ENCODE assay signal across 12 mouse cellular contexts in the genomic region with DNA sequence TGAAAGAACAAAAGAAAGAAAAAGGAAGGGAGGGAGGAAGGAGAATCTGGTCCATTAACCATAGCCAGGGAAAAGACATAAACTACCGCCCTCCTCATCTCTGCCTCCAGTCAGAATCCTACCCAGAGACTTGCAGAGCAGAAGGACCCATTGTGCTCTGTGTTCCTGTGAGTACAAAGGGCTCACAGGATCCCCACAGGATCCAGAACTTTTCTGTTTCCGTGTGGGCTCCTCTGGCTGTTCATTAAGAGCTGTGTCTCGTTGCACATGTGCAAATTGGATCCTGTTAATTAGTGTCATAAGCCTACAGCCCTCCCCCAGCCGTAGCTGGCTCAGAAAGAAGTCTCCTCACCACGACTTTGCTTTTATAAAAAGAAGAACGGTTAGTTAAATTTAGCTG. TPM values are rescaled to one million over a fixed set of nuclear protein-coding genes. Genes with fewer than 3 reads are reported as not detected.
DNase-seq lines count a peak whose midpoint lies in the region; ATAC-seq and TF ChIP-seq lines count a peak whose summit lies in the region.
"Had no signal": no experiment of that assay in that cellular context is flagged by ENCODE, and none has a peak within 500 bp of the region (broad histone marks: within the 10 kb centered on the region; RNA-seq: fewer than 3 reads in every experiment).

No protein-coding gene starts in this region.

- TF ChIP-seq CTCF in kidney, adult 2 months (conservative IDR thresholded peaks at IDR 0.05; ENCODE audit: insufficient read depth, insufficient read length, low read depth, low read length), result no peak

- 36% methylated on average over 6 of the region's 6 CpGs for WGBS in hindbrain, embryonic 13.5 days
- WGBS in hindbrain, embryonic 10.5 days, result 76% methylated on average over 6 of the region's 6 CpGs
- WGBS in forebrain, embryonic 12.5 days, result 22% methylated on average over 6 of the region's 6 CpGs
- WGBS in kidney, adult 2 months, result 35% methylated on average over 6 of the region's 6 CpGs
- 39% methylated on average over 6 of the region's 6 CpGs for WGBS in midbrain, embryonic 16.5 days

- no peaks in the 10 kb centered on the region for H3K9me3 ChIP-seq in hindbrain, embryonic 13.5 days
- no peaks in the 10 kb centered on the region for H3K9me3 ChIP-seq in hindbrain, embryonic 10.5 days
- H3K9me3 ChIP-seq in forebrain, embryonic 12.5 days, result no peaks in the 10 kb centered on the region
- no peaks in the 10 kb centered on the region for H3K9me3 ChIP-seq in midbrain, embryonic 16.5 days (replicated peaks; ENCODE audit: control insufficient read depth, low read length, poor library complexity, severe bottlenecking)
- H3K9me3 ChIP-seq: heart, embryonic 10.5 days had no signal

- no peak overlapping the region; the same call in 1 of the 2 replicates for H3K9ac ChIP-seq in hindbrain, embryonic 13.5 days
- H3K9ac ChIP-seq in forebrain, embryonic 12.5 days, result no peak overlapping the region
- H3K9ac ChIP-seq in midbrain, embryonic 16.5 days (ENCODE audit: low read depth, low read length), result no peak overlapping the region

- DNase-seq in hindbrain, embryonic 10.5 days (ENCODE audit: low spot score), result no peak
- peak; percentile 85 for DNase-seq in kidney, adult 2 months
- DNase-seq in gastrocnemius, postnatal 14 days, result no peak
- no peak for DNase-seq in natural killer cell, adult 2 months (ENCODE audit: low spot score in 2 of 2)
- DNase-seq in layer of hippocampus, postnatal 14 days (ENCODE audit: low spot score in 2 of 2), result no peak
- DNase-seq: adrenal gland, adult 2 months had no signal

- no peaks in the 10 kb centered on the region for H3K27me3 ChIP-seq in hindbrain, embryonic 13.5 days
- H3K27me3 ChIP-seq in hindbrain, embryonic 10.5 days (ENCODE audit: insufficient read depth, poor library complexity, severe bottlenecking), result no peaks in the 10 kb centered on the region
- H3K27me3 ChIP-seq in forebrain, embryonic 12.5 days, result no peaks in the 10 kb centered on the region
- no peaks in the 10 kb centered on the region for H3K27me3 ChIP-seq in kidney, adult 2 months (replicated peaks; ENCODE audit: control insufficient read depth, insufficient read depth, low read length)
- H3K27me3 ChIP-seq in midbrain, embryonic 16.5 days (ENCODE audit: control insufficient read depth, insufficient read depth, low read depth, low read length), result no peaks in the 10 kb centered on the region

- H3K4me3 ChIP-seq in hindbrain, embryonic 13.5 days, result no peak overlapping the region
- no peak overlapping the region for H3K4me3 ChIP-seq in hindbrain, embryonic 10.5 days
- H3K4me3 ChIP-seq in forebrain, embryonic 12.5 days (replicated peaks), result no peak overlapping the region
- no peak overlapping the region for H3K4me3 ChIP-seq in kidney, adult 2 months (ENCODE audit: insufficient read depth, low read depth, low read length)
- no peak overlapping the region for H3K4me3 ChIP-seq in midbrain, embryonic 16.5 days (ENCODE audit: low read depth, low read length)
- H3K4me3 ChIP-seq: heart, embryonic 10.5 days had no signal

- no peak for ATAC-seq in hindbrain, embryonic 13.5 days (ENCODE audit: low FRiP score)
- peak; percentile 34; the same call in 1 of the 2 replicates for ATAC-seq in forebrain, embryonic 12.5 days (ENCODE audit: low FRiP score)
- no peak for ATAC-seq in midbrain, embryonic 16.5 days
- ATAC-seq: inflammation-experienced regulatory T-cells, adult 6 months had no signal

- intact Hi-C loops in gastrocnemius, postnatal 14 days (cut with DNase I; ENCODE audit: low total_unique reads), result no loop called here

- peaks cover 20% of the 10 kb centered on the region for H3K4me1 ChIP-seq in hindbrain, embryonic 13.5 days (replicated peaks)
- 0 out of 2 replicates have a peak, but pooled peaks cover 4% of the 10 kb centered on the region for H3K4me1 ChIP-seq in hindbrain, embryonic 10.5 days (replicated peaks)
- H3K4me1 ChIP-seq in forebrain, embryonic 12.5 days, result peaks cover 24% of the 10 kb centered on the region
- peaks cover 6% of the 10 kb centered on the region; the same call in 1 of the 2 replicates for H3K4me1 ChIP-seq in kidney, adult 2 months (ENCODE audit: control insufficient read depth, insufficient read depth, low read length)
- H3K4me1 ChIP-seq in midbrain, embryonic 16.5 days (ENCODE audit: control insufficient read depth, insufficient read depth, low read length), result peaks cover 13% of the 10 kb centered on the region

- H3K36me3 ChIP-seq in hindbrain, embryonic 13.5 days, result peaks cover 67% of the 10 kb centered on the region
- H3K36me3 ChIP-seq in hindbrain, embryonic 10.5 days, result peaks cover 87% of the 10 kb centered on the region
- peaks cover 65% of the 10 kb centered on the region for H3K36me3 ChIP-seq in forebrain, embryonic 12.5 days (replicated peaks)
- peaks cover 1% of the 10 kb centered on the region for H3K36me3 ChIP-seq in kidney, adult 2 months (ENCODE audit: control insufficient read depth, insufficient read depth, low read length)
- peaks cover 32% of the 10 kb centered on the region for H3K36me3 ChIP-seq in midbrain, embryonic 16.5 days (ENCODE audit: control insufficient read depth, insufficient read depth, low read length)

- no peak for TF ChIP-seq POLR2A in kidney, adult 2 months (IDR thresholded peaks at IDR 0.05; ENCODE audit: low read depth, low read length)

- peak overlapping the region; percentile 82 for H3K27ac ChIP-seq in hindbrain, embryonic 13.5 days
- H3K27ac ChIP-seq in hindbrain, embryonic 10.5 days, result no peak overlapping the region
- H3K27ac ChIP-seq in forebrain, embryonic 12.5 days, result peak overlapping the region; percentile 81
- H3K27ac ChIP-seq in kidney, adult 2 months (ENCODE audit: insufficient read depth, low read depth, low read length), result no peak overlapping the region; the same call in 1 of the 2 replicates
- peak overlapping the region; percentile 43 for H3K27ac ChIP-seq in midbrain, embryonic 16.5 days (ENCODE audit: low read length)
- H3K27ac ChIP-seq: heart, embryonic 10.5 days had no signal

- no peak overlapping the region for H3K4me2 ChIP-seq in hindbrain, embryonic 13.5 days
- no peak overlapping the region for H3K4me2 ChIP-seq in forebrain, embryonic 12.5 days
- no peak overlapping the region for H3K4me2 ChIP-seq in midbrain, embryonic 16.5 days (ENCODE audit: low read length)
- H3K4me2 ChIP-seq: liver, embryonic 11.5 days had no signal

RNA-seq across cellular contexts. Expression of a gene that starts 41.0 kb away (rescaled TPM):
- polyA plus RNA-seq in hindbrain, embryonic 13.5 days (2015; fragmentation: Nextera tagmentation; extraction: Ambion mirVana), result 0.16 TPM in 1 of 2 replicates, not detected in the other
- not detected in 2 replicates for polyA plus RNA-seq in hindbrain, embryonic 10.5 days (2016; fragmentation: Nextera tagmentation; extraction: Ambion mirVana)
- polyA plus RNA-seq in forebrain, embryonic 12.5 days (2016; fragmentation: Nextera tagmentation; extraction: Ambion mirVana), result not detected in 2 replicates
- 0.06 and 0.12 TPM in 2 replicates for polyA plus RNA-seq in kidney, adult 2 months (2012; rRNA removed)
- 0.31 TPM in 1 of 2 replicates, not detected in the other for polyA plus RNA-seq in midbrain, embryonic 16.5 days (2015; fragmentation: Nextera tagmentation; extraction: Ambion mirVana)
- under 1 TPM in 1 of 2 experiments, not detected in 1; 0.14 TPM for total RNA-seq in gastrocnemius, postnatal 14 days (2021)
- under 1 TPM; 0.37 to 0.60 TPM for total RNA-seq in layer of hippocampus, postnatal 14 days (2021)
- total RNA-seq: adrenal gland, adult 2 months had no signal
- polyA plus RNA-seq: adrenal gland, adult 2 months; liver, embryonic 11.5 days had no signal

Comparison
In these comparisons a context has a peak if more than half of its experiments do, and no peak if none do; other contexts are left out.
1. H3K27ac ChIP-seq: peak in hindbrain, embryonic 13.5 days (single experiment), forebrain, embryonic 12.5 days (single experiment) and midbrain, embryonic 16.5 days (single experiment); none in hindbrain, embryonic 10.5 days (single experiment) and kidney, adult 2 months (single experiment).